Mouse (Mus musculus) lung, adult 2 months (tissue): ENCODE measurements around the gene Igf1.

ENCODE experiments used
- CTCF ChIP-seq: fragments of 200-500 bp; IDR thresholded peaks from 2 replicates; pipeline ENCODE4 v1.5.1; 2011; ENCODE audit warnings: mild to moderate bottlenecking, low read length, control low read depth; ENCODE audit not compliant: insufficient read depth
- POLR2A ChIP-seq: fragments of 200-500 bp; IDR thresholded peaks from 2 replicates; pipeline ENCODE4 v1.6.1; 2011; ENCODE audit warnings: low read depth, mild to moderate bottlenecking, control low read depth, low read length, borderline replicate concordance; ENCODE audit errors: extremely low read depth

- no peak for TF ChIP-seq POLR2A
- TF ChIP-seq CTCF, result no peak
These were observed 40.3 kb upstream of the Igf1 start for GRCm38 (mm10) chr10:87817786-87818185.
